Mouse (Mus musculus): Measurements from ENCODE around the gene Slc48a1.

DNA sequence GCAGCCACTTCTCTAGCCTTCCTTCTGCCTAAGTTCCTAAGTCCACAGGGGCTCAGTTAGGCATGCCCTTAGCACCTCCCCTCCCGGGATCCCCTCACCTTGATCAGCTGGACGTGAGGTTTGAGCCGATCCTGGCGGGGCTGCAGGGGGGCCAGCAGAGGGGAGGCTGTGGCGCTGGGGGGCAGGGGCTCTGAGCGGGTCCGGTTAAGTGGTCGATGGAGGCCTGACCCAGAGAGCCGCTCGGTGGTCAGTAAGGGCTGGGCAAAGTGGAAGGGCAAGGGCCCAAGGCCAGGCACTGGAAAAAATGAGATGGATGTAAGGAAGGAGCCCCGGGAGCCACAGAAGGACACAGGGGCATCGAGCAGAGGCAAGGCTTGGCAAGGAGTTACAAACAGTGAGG is 29.5 kb downstream of the Slc48a1 start:
- no peak for TF ChIP-seq POLR2A (IDR thresholded peaks at IDR 0.05; ENCODE audit: insufficient read depth, low read depth, low read length)
- TF ChIP-seq CTCF (IDR thresholded peaks at IDR 0.05; ENCODE audit: insufficient read depth, low read depth, low read length) = no peak
